Mouse (Mus musculus): ENCODE results near the gene Notch1.

DNA sequence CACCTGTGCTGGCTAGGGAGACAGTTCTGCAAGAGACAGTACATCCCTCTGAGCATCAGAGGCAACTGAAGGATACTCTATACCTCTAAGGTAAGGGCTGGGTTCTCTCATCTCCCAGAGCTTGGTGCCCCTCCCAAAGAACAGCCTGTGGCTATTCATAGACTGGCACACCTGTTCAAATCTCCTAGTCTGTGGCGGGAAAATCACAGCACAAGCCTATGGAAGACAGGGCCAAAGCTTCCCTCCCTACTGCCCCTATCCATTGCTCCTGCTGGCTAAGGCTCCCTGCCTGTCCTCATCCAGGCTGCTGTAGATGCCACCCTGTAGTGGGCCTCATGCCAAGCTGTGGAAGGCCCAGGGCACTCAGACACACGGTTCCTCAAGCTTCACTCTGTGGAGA lies 20.8 kb downstream of the Notch1 start:
- TF ChIP-seq CTCF (IDR thresholded peaks at IDR 0.05; ENCODE audit: low read depth) (no peak), EP300 (IDR thresholded peaks at IDR 0.05; ENCODE audit: low read depth) (no peak)
